Mouse (Mus musculus) hindbrain, embryonic 12.5 days (tissue): ENCODE results near the gene Dyrk2. TPM values are rescaled to one million over a fixed set of nuclear protein-coding genes. Genes with fewer than 3 reads are reported as not detected.

ENCODE experiments used
- ATAC-seq: fragments of 200-750 bp; cut with Nextera tagmentation; 2 replicates; pipeline ENCODE4 v1.8.0; 2017; ENCODE audit warnings: moderate TSS enrichment; ENCODE audit not compliant: low FRiP score
- H3K27ac ChIP-seq: fragments of 300-500 bp; sonication (generic); 2 replicates; pipeline ENCODE4 v1.5.1; 2016; ENCODE audit warnings: mild to moderate bottlenecking
- H3K27me3 ChIP-seq: fragments of 300-500 bp; sonication (generic); 2 replicates; pipeline ENCODE4 v1.6.1; 2016; ENCODE audit warnings: mild to moderate bottlenecking
- H3K36me3 ChIP-seq: fragments of 300-500 bp; sonication (generic); 2 replicates; pipeline ENCODE4 v1.6.1; 2016; ENCODE audit warnings: mild to moderate bottlenecking
- H3K4me1 ChIP-seq: fragments of 300-500 bp; sonication (generic); 2 replicates; pipeline ENCODE4 v1.6.1; 2016
- H3K4me2 ChIP-seq: fragments of 300-500 bp; sonication (generic); replicated peaks from 2 replicates; pipeline ENCODE4 v1.6.1; 2016; ENCODE audit warnings: mild to moderate bottlenecking
- H3K4me3 ChIP-seq: fragments of 300-500 bp; sonication (generic); 2 replicates; pipeline ENCODE4 v1.5.1; 2016; ENCODE audit warnings: mild to moderate bottlenecking
- H3K9ac ChIP-seq: fragments of 300-500 bp; sonication (generic); 2 replicates; pipeline ENCODE4 v1.6.1; 2016; ENCODE audit warnings: mild to moderate bottlenecking, moderate library complexity
- H3K9me3 ChIP-seq: fragments of 300-500 bp; sonication (generic); replicated peaks from 2 replicates; pipeline ENCODE4 v1.6.1; 2016; ENCODE audit warnings: mild to moderate bottlenecking
- WGBS: fragments of 180-500 bp; shearing (Covaris S2); methylation state at CpG from one replicate; pipeline ENCODE4 v1.1.7; 2016; 5-methylcytosine and 5-hydroxymethylcytosine counted together
- polyA plus RNA-seq: library from polyadenylated mRNA; unstranded; fragments of >200 nt; fragmentation: Nextera tagmentation; extraction: Ambion mirVana; gene quantifications from 2 replicates; pipeline ENCODE4 v1.2.1, GENCODE M21; 2016

The Dyrk2 gene
- polyA plus RNA-seq, 1 experiment from 2014 or later = 11.4 TPM

DNA sequence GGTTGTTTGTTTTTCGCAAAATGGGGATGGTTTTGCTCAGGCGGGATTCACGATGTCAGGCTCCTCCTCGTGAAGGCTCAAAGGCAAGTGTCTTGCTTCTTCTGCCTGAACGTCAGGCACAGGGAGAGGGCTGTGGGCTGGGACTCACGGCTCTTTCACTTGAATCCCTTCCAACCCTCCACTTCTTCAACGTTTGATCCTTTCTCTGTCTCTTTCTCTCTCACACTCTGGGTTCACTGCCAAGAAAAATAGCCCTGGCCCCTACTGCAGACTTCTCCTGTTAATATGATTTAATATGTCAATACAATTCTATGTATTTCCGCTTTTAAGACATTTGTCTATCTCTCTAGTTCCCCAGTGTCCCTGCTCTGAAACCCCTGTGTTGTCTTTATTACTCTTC lies 32.4 kb downstream of the Dyrk2 start:
- Histone ChIP-seq H3K4me2 (no peak overlapping the region), H3K4me3 (no peak overlapping the region), H3K27ac (no peak overlapping the region), H3K9ac (no peak overlapping the region), H3K27me3 (no peaks in the 10 kb centered on the region), H3K9me3 (no peaks in the 10 kb centered on the region), H3K4me1 (no peaks in the 10 kb centered on the region), H3K36me3 (no peaks in the 10 kb centered on the region)
- WGBS = 75% methylated on average over 8 of the region's 8 CpGs
- ATAC-seq = no peak

DNA sequence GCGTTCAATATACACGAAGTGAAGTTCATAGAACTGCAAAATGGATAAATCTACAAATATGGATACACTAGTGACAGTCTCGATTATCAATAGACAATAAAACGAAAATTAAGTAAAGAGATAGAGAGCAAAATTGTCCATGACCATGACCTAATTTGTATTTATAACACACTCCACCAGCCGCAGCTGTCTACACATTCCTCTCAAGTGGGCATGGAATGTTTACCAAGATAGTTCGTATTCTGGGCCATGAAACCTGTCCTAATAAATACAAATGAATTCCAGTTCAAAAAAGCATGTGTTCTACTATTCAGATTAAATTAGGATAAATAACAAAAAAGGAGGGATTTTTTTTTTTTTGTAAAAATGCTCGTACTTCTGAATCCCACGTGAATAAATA lies 38.8 kb downstream of the Dyrk2 start:
- 83% methylated on average over 8 of the region's 8 CpGs for WGBS
- Histone ChIP-seq H3K4me1 (no peaks in the 10 kb centered on the region), H3K4me2 (no peak overlapping the region), H3K4me3 (no peak overlapping the region), H3K27me3 (no peaks in the 10 kb centered on the region), H3K27ac (no peak overlapping the region), H3K9ac (no peak overlapping the region), H3K36me3 (no peaks in the 10 kb centered on the region), H3K9me3 (no peaks in the 10 kb centered on the region)
- ATAC-seq = no peak

- Histone ChIP-seq H3K4me2 (no peak overlapping the region), H3K4me1 (no peaks in the 10 kb centered on the region), H3K27me3 (no peaks in the 10 kb centered on the region), H3K27ac (no peak overlapping the region), H3K9me3 (no peaks in the 10 kb centered on the region), H3K36me3 (no peaks in the 10 kb centered on the region), H3K4me3 (no peak overlapping the region), H3K9ac (no peak overlapping the region)
- ATAC-seq = no peak
- 89% methylated on average over 2 of the region's 2 CpGs for WGBS
Observed at GRCm38 (mm10) chr10:118829641-118830040, 40.4 kb downstream of the Dyrk2 start.

- Histone ChIP-seq H3K36me3 (no peaks in the 10 kb centered on the region), H3K9me3 (no peaks in the 10 kb centered on the region), H3K27me3 (no peaks in the 10 kb centered on the region), H3K27ac (no peak overlapping the region), H3K4me3 (no peak overlapping the region), H3K4me1 (no peaks in the 10 kb centered on the region), H3K9ac (no peak overlapping the region), H3K4me2 (no peak overlapping the region)
- WGBS = 94% methylated on average over 7 of the region's 7 CpGs
- ATAC-seq = no peak
Observed at GRCm38 (mm10) chr10:118827116-118827515, 42.9 kb downstream of the Dyrk2 start.

- Histone ChIP-seq H3K9me3 (no peaks in the 10 kb centered on the region), H3K27me3 (no peaks in the 10 kb centered on the region), H3K4me2 (no peak overlapping the region), H3K4me1 (peaks cover 8% of the 10 kb centered on the region), H3K36me3 (no peaks in the 10 kb centered on the region), H3K4me3 (no peak overlapping the region), H3K9ac (no peak overlapping the region), H3K27ac (no peak overlapping the region)
- ATAC-seq = no peak
- 83% methylated on average over 8 of the region's 8 CpGs for WGBS
Observed at GRCm38 (mm10) chr10:118824830-118825229, 45.2 kb downstream of the Dyrk2 start.

DNA sequence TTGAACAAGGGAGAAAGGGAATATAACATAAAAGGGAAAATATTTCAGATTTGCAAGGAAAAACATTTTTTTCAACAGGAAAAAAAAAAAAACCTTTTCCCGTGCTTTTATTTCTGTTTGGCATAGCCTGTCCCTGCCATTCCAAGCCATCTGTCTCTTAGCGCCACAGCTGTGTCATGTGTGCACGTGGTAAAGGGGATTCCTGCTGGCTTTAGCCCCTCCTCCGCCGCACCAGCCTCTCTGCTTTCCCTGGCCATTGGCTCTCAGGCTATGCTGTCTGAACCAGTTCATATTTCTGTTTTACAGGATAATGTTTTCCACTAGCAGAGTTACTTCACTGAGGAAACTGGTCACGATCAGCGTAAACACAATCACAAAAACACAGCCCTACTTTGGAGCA lies 49.1 kb downstream of the Dyrk2 start:
- Histone ChIP-seq H3K9me3 (no peaks in the 10 kb centered on the region), H3K27ac (no peak overlapping the region), H3K4me1 (peaks cover 9% of the 10 kb centered on the region), H3K9ac (no peak overlapping the region), H3K4me3 (no peak overlapping the region), H3K27me3 (no peaks in the 10 kb centered on the region), H3K36me3 (no peaks in the 10 kb centered on the region), H3K4me2 (no peak overlapping the region)
- WGBS = 30% methylated on average over 7 of the region's 7 CpGs
- peak; percentile 85; the same call in 1 of the 2 replicates for ATAC-seq

DNA sequence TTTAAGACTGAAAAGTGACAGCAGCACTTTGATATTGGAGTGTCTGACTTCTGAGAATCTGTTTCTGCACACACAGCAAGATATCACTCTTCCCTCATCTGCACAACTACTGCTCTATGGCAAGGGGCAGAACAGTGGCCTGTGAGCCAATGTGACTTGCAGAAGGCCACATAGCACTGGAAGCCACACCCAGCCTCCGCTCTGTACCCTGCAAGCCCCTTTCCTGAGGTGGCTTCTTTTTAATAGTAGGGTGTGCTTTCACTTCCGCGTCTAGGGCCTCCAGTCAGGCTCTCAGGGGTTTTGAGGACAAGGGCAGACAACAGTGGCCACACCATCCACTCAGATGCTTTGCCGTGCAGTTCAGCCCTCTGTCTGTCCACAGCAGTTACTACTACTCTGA lies 50.2 kb downstream of the Dyrk2 start:
- ATAC-seq = no peak
- H3K27me3 ChIP-seq = no peaks in the 10 kb centered on the region
- H3K9me3 ChIP-seq = no peaks in the 10 kb centered on the region
- H3K4me1 ChIP-seq = peaks cover 9% of the 10 kb centered on the region
- no peak overlapping the region for H3K9ac ChIP-seq
- 82% methylated on average over 4 of the region's 4 CpGs for WGBS
- H3K4me3 ChIP-seq = no peak overlapping the region
- no peak overlapping the region for H3K27ac ChIP-seq
- H3K4me2 ChIP-seq = no peak overlapping the region
- no peaks in the 10 kb centered on the region for H3K36me3 ChIP-seq

- no peak overlapping the region for H3K9ac ChIP-seq
- WGBS = 88% methylated on average over 6 of the region's 6 CpGs
- H3K27me3 ChIP-seq = no peaks in the 10 kb centered on the region
- H3K9me3 ChIP-seq = no peaks in the 10 kb centered on the region
- H3K36me3 ChIP-seq = no peaks in the 10 kb centered on the region
- no peak overlapping the region for H3K27ac ChIP-seq
- H3K4me1 ChIP-seq = peaks cover 9% of the 10 kb centered on the region
- no peak overlapping the region for H3K4me2 ChIP-seq
- H3K4me3 ChIP-seq = no peak overlapping the region
- ATAC-seq = no peak
Observed at GRCm38 (mm10) chr10:118817089-118817488, 52.9 kb downstream of the Dyrk2 start.

DNA sequence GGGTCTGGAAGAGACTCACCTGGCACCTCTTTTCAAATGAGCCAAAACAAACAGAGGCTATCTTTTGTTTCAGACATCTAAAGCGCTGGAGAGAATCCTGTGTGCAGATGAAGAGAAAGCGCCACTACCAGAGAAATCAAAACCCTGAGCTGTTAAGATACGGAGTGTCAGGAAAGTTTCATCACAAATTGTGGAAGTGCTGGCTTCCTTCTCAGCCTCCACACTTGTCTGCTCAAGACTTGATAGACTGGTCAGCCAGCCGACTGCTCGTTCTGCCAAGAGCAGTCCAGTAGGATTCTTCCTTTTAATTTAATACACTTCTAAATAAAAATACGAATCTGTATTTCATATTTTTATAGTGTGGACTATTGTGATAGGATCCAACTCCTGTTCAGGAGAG lies 58.1 kb downstream of the Dyrk2 start:
- Histone ChIP-seq H3K9me3 (no peaks in the 10 kb centered on the region), H3K4me3 (no peak overlapping the region), H3K36me3 (no peaks in the 10 kb centered on the region), H3K4me2 (no peak overlapping the region), H3K27me3 (no peaks in the 10 kb centered on the region), H3K4me1 (peaks cover 9% of the 10 kb centered on the region), H3K9ac (no peak overlapping the region), H3K27ac (no peak overlapping the region)
- WGBS = 81% methylated on average over 6 of the region's 6 CpGs
- no peak for ATAC-seq

GRCm38 (mm10) chr10:118810908-118811711 lies 58.9 kb downstream of the Dyrk2 start:
- no peak overlapping the region for H3K9ac ChIP-seq
- H3K4me3 ChIP-seq = no peak overlapping the region
- WGBS = 65% methylated on average over 16 of the region's 16 CpGs
- no peak overlapping the region for H3K27ac ChIP-seq
- peaks cover 9% of the 10 kb centered on the region for H3K4me1 ChIP-seq
- no peak overlapping the region for H3K4me2 ChIP-seq
- H3K9me3 ChIP-seq = no peaks in the 10 kb centered on the region
- H3K27me3 ChIP-seq = no peaks in the 10 kb centered on the region
- ATAC-seq = no peak
- no peaks in the 10 kb centered on the region for H3K36me3 ChIP-seq
